Mouse (Mus musculus) kidney, adult 11 months (tissue): Measurements from ENCODE around the gene Psmb9.
A peak's percentile ranks its signal among the peaks of the same experiment; 100 is the strongest.
"Not testable (repeated sequence)": the region's sequence is repeated elsewhere in the genome, so short reads cannot be mapped to it uniquely, and the experiment has no call there.

Experiments
- DNase-seq: peaks from one replicate; pipeline ENCODE4 v3.0.0; 2022

Psmb9 gene

GRCm38 (mm10) chr17:34179913-34180859 lies 7.4 kb downstream of the Psmb9 start:
- no peak for DNase-seq

DNA sequence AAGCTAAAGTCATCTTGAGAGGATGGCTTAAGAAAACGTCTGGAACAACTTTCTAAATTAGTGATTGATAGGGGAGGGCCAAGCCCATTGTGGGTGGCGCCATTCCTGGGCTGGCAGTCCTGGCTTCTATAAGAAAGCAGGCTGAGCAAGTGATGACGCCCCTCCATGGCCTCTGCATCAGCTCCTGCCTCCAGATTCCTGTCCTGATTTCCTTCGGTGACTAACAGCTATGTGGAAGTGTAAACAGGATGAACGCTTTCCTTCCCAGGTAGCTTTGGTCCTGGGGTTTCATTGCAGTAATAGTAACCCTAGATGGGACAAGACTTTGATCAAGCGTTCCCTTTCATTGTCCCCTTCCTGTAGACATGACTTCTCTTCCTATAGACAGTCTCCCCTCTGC lies 8.5 kb downstream of the Psmb9 start:
- no peak for DNase-seq

GRCm38 (mm10) chr17:34177179-34177578 lies 10.4 kb downstream of the Psmb9 start:
- no peak for DNase-seq

- DNase-seq, result no peak
These were observed 13.5 kb downstream of the Psmb9 start for GRCm38 (mm10) chr17:34174075-34174474.

GRCm38 (mm10) chr17:34172528-34172927 lies 15.0 kb downstream of the Psmb9 start:
- DNase-seq, result no peak

- DNase-seq, result peak; percentile 64
These were observed 16.6 kb downstream of the Psmb9 start for GRCm38 (mm10) chr17:34170877-34171498.

DNA sequence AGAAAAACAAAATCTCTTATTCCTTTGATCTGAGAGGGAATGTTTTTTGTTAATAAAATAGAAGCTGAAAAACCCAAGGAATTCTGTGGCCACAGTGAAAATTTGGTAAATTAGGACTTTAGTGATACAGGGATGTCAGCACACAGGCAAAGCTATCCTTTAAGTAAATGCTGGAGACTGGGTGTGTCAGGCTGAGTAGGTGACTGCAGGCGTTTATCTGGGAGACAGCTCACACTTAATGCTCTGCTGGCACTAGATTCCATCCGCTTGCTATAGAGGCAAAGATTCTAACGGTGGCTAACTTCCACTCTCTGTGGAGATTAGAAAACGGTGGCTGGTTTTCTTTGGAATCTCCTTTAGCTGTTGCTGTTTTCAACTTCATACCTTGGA lies 17.1 kb downstream of the Psmb9 start:
- no peak for DNase-seq

DNA sequence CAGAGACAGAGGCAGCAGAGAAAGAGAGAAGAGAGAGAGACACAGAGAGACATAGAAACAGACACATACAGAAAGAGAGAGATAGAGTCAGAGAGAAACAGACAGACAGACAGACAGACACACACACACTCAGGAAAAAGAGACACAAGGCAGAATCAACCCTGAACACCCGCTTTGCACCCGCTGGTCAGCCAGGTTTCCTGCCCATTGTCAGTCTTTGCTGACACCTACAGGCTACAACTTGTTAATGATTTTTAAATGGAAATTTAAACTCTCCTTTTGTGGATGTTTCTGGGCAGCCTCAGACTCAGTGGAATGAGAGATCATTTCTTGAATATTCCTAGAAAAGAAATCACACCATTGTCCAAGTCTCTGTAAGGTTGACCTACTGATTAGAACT lies 18.3 kb downstream of the Psmb9 start:
- DNase-seq, result peak; percentile 22

GRCm38 (mm10) chr17:34165033-34165730 lies 22.4 kb downstream of the Psmb9 start:
- DNase-seq, result no peak

DNA sequence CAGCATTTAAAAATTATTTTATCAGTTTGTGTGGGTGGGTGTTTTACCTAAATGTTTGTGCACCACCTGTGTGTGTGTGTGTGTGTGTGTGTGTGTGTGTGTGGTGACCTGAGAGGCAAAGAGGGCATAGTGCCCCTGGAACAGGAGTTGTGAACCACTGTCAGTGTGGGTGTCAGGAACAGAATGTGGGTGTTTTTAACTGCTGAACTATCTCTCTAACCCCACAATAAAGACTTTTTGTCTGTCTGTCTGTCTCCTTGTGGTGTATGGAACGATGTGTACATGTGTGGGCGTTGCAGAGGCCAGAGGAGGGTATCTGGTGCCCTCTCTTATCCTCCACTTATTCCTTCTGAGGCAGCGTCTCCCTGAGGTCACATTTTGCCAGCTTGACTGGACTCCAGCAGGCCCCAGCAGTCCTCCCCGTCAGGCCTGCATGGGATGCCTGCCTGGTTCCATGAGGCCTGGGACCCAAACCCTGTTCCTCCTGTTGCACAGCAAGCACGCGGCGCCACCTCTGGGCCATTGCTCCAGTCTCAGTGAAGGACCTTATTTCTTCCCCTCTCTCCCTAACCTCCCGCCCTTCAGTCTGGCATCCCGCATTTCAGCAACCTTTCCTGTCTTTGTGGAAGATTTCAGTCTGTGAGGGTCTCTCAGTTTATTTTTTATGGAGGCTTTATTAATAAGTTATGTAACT lies 23.2 kb downstream of the Psmb9 start:
- no peak for DNase-seq

GRCm38 (mm10) chr17:34155534-34155933 lies 32.0 kb downstream of the Psmb9 start:
- no peak for DNase-seq

GRCm38 (mm10) chr17:34152923-34153322 lies 34.6 kb downstream of the Psmb9 start, which contains the start of gene H2-DMb1:
H2-DMb1 (plus strand) TSS chr17:34153072.
- peak; percentile 71 for DNase-seq

DNA sequence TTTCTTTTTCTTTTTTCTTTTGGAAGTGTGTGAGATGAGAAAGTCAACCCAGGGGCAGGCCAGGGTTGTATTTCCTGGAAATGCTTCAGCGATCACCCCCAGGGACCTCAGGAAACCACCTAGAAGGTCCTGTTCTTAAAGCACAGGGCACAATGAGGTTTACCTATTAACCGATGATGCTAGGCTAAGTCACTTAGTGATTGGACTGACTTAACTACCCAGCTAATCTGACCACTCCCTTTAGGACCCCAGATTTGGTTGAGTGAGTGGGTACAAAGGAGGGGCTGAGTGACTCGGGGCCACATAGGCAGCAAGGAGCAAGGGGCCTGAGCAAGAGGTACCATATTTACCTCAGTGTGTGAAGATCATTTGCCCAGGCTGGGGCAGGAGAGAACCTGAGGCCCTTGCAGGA lies 42.6 kb downstream of the Psmb9 start:
- no peak for DNase-seq

DNA sequence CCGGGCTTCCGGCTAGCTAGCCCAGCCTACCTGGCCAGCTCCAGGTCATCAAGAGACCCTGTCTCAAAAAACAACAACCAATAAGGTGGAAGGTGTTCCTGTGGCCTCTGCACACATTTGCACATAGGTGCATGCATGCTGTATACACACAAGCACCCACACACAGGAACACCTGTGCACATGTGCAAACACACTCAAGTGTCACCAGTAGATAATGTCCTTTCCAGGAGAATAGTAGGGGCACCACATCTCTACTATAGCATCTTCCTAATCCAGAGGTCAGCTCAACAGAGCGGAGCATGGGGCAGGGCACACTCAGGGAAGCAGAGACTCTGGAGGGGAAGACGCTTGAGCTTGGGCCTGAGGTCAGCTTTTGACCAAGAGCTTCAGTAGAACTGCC lies 43.3 kb downstream of the Psmb9 start:
- not testable (repeated sequence) for DNase-seq

DNA sequence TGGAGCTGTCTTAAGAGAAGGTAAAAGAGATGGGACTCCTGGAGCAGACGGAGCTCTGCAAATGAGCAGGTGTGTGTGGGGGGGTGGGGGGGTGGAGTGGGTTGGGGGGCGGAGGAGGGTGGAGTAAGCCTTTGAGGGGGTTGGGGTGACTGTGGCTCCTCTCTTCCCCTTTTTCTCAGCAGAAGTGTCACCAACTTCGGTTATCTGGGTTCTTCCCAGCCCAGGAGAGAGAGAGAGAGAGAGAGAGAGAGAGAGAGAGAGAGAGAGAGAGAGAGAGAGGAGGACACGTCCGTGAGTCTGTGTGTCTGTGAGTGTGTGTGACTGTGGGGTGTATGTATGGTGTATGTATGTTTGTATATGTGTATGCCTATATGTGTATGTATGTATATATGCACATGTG lies 44.1 kb downstream of the Psmb9 start:
- no peak for DNase-seq

GRCm38 (mm10) chr17:34143033-34143432 lies 44.5 kb downstream of the Psmb9 start, which contains the start of gene H2-DMb2:
H2-DMb2 (plus strand) TSS chr17:34143307.
- peak; percentile 38 for DNase-seq

GRCm38 (mm10) chr17:34142456-34143010 lies 45.0 kb downstream of the Psmb9 start:
- DNase-seq, result no peak

DNA sequence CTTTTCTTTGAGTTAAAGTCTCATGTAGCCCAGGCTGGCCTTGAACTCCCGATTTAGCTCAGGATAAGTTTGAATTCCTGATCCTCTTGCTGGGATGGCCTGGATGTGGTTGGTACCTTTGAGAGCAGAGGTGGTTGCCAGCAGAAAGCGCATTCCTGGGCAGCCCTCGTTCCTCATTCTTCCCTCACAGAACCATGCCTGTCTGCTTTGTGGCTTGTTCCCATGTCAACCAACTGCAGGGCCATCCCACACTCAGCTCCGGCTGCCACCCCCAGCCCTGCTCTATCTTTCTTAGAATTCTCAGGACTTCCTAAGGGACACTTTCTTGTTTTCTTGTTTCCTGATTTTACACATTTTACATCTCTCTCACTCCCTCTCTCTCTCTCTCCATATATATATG lies 46.1 kb downstream of the Psmb9 start:
- DNase-seq, result no peak

- no peak for DNase-seq
These were observed 47.3 kb downstream of the Psmb9 start for GRCm38 (mm10) chr17:34140240-34140639.

DNA sequence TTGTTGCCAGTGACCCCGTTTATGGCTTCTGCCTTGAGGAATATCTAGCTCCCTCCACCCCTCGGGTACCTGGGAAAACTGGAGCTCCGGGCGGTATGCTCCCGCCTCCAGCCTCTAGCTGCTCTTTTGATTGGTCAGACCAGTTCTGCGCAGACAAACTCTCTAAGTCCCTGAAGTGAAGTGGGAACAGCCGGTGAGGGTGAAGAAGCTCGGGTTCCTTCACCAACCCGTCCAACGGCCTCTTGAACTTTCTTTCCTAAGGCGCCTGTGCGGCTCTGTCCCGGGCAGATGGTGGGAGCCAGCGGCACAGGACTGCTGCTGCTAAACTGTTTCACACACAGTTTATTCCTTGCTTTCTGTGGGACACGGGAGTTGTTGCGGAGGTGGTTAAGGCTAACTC lies 48.1 kb downstream of the Psmb9 start:
- DNase-seq, result peak; percentile 56

- no peak for DNase-seq
These were observed 48.9 kb downstream of the Psmb9 start for GRCm38 (mm10) chr17:34138655-34139054.

DNA sequence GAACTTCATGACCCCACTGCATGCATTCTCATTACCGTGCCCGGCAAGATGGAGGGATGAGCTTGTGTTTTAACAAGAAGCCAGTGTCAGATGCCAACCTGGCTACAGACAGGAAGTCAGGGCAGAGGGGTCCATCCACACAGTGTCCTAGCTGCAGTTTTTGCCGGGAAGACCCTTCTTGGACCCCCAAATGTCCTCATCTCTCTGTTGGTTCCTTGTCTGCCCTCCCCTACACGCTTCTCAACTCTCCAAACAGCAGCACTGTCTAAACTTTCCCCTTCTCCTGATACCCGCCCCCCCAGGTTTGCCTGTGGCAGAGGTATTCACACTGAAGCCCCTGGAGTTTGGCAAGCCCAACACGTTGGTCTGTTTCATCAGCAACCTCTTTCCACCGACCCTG lies 50.0 kb downstream of the Psmb9 start:
- DNase-seq, result no peak
